Comparison of ENCODE assay signal across 10 mouse cellular contexts in genomic region chr5:145041628-145042027, GRCm38 (mm10). TPM values are rescaled to one million over a fixed set of nuclear protein-coding genes. Genes with fewer than 3 reads are reported as not detected.
DNase-seq lines count a peak whose midpoint lies in the region; ATAC-seq and TF ChIP-seq lines count a peak whose summit lies in the region.
"Had no signal": no experiment of that assay in that cellular context is flagged by ENCODE, and none has a peak within 500 bp of the region (broad histone marks: within the 10 kb centered on the region; RNA-seq: fewer than 3 reads in every experiment).

No protein-coding gene starts in this region.

- 35% methylated on average over 4 of the region's 4 CpGs for WGBS in liver, embryonic 12.5 days (ENCODE audit: insufficient replicate concordance)
- WGBS in liver, embryonic 13.5 days (ENCODE audit: insufficient replicate concordance): 34% methylated on average over 4 of the region's 4 CpGs

- peak; percentile 79 for TF ChIP-seq CTCF in Patski (IDR thresholded peaks at IDR 0.05)

- no peak overlapping the region for H3K9ac ChIP-seq in liver, embryonic 12.5 days
- no peak overlapping the region for H3K9ac ChIP-seq in liver, embryonic 13.5 days

- no peak overlapping the region for H3K4me3 ChIP-seq in liver, embryonic 12.5 days
- no peak overlapping the region for H3K4me3 ChIP-seq in liver, embryonic 13.5 days (replicated peaks)

- no peak overlapping the region for H3K27ac ChIP-seq in liver, embryonic 12.5 days
- no peak overlapping the region for H3K27ac ChIP-seq in liver, embryonic 13.5 days

- ATAC-seq in liver, embryonic 12.5 days: no peak
- no peak for ATAC-seq in Patski
- ATAC-seq in liver, embryonic 13.5 days (ENCODE audit: low read depth): no peak

- POLR2A ChIA-PET in Patski (lab: Charles Lee): interaction anchor here (0.8 kb wide), 1 partner anchor 27 kb away, joined by 7 read pairs; no protein-coding TSS in a partner anchor

- in situ Hi-C loops in Patski (cut with MboI; ENCODE audit: low pct_unique_long_range_greater_than_20kb): no loop called here

- H3K27me3 ChIP-seq in liver, embryonic 12.5 days (replicated peaks): no peaks in the 10 kb centered on the region
- H3K27me3 ChIP-seq in Patski: no peaks in the 10 kb centered on the region
- H3K27me3 ChIP-seq in liver, embryonic 13.5 days: no peaks in the 10 kb centered on the region

- peak; percentile 32 for DNase-seq in adrenal gland, postnatal 14 days
- no peak for DNase-seq in adrenal gland, adult 2 months
- peak; percentile 38 for DNase-seq in liver
- DNase-seq in Patski (ENCODE audit: low read depth, low spot score): no peak
- peak; percentile 9 for DNase-seq in liver, embryonic 13.5 days
- no peak for DNase-seq in yolk sac, embryonic 10.5 days (ENCODE audit: low spot score)
- DNase-seq in layer of hippocampus, adult 9-11 months: no peak

- H3K36me3 ChIP-seq in liver, embryonic 12.5 days: no peaks in the 10 kb centered on the region
- no peaks in the 10 kb centered on the region for H3K36me3 ChIP-seq in liver, embryonic 13.5 days

- H3K4me2 ChIP-seq in liver, embryonic 12.5 days: no peak overlapping the region
- H3K4me2 ChIP-seq in liver, embryonic 13.5 days: no peak overlapping the region

- H3K4me1 ChIP-seq in liver, embryonic 12.5 days: no peaks in the 10 kb centered on the region
- H3K4me1 ChIP-seq in liver, embryonic 13.5 days (replicated peaks): no peaks in the 10 kb centered on the region

- H3K9me3 ChIP-seq in liver, embryonic 12.5 days (replicated peaks): no peaks in the 10 kb centered on the region
- no peaks in the 10 kb centered on the region for H3K9me3 ChIP-seq in liver, embryonic 13.5 days (replicated peaks)

- CTCF ChIA-PET in Patski (lab: Charles Lee): interaction anchor here (1.6 to 1.7 kb wide), 2 partner anchors 17 to 26 kb away, joined by 3 to 6 read pairs; no protein-coding TSS in a partner anchor

RNA-seq across cellular contexts. Expression of gene 1700018F24Rik, which starts 1.2 kb away (rescaled TPM):
- not detected in 2 replicates for total RNA-seq in adrenal gland, postnatal 14 days (2021)
- not detected for total RNA-seq in adrenal gland, adult 2 months (2021)
- polyA plus RNA-seq in adrenal gland, adult 2 months (2012; rRNA removed): not detected in 2 replicates
- polyA plus RNA-seq in liver, embryonic 12.5 days (2016; fragmentation: Nextera tagmentation; extraction: Ambion mirVana): not detected in 2 replicates
- polyA plus RNA-seq in Patski (2021): not detected
- polyA plus RNA-seq in liver, embryonic 13.5 days (2015; fragmentation: Nextera tagmentation; extraction: Ambion mirVana): not detected in 2 replicates
- total RNA-seq: liver, adult 2 months had no signal
- polyA plus RNA-seq: frontal cortex, adult 2 months; liver, adult 2 months had no signal

RNA-seq across cellular contexts. Expression of gene Gm4871, which starts 9.1 kb away (rescaled TPM):
- total RNA-seq in adrenal gland, postnatal 14 days (2021): not detected in 2 replicates
- total RNA-seq in adrenal gland, adult 2 months (2021): not detected
- polyA plus RNA-seq in adrenal gland, adult 2 months (2012; rRNA removed): not detected in 2 replicates
- polyA plus RNA-seq in liver, embryonic 12.5 days (2016; fragmentation: Nextera tagmentation; extraction: Ambion mirVana): not detected in 2 replicates
- not detected for polyA plus RNA-seq in Patski (2021)
- polyA plus RNA-seq in liver, embryonic 13.5 days (2015; fragmentation: Nextera tagmentation; extraction: Ambion mirVana): not detected in 2 replicates
- total RNA-seq: liver, adult 2 months had no signal
- polyA plus RNA-seq: frontal cortex, adult 2 months; liver, adult 2 months had no signal

RNA-seq across cellular contexts. Expression of gene Arpc1a, which starts 42.0 kb away (rescaled TPM):
- total RNA-seq in adrenal gland, postnatal 14 days (2021): 101 and 105 TPM in 2 replicates
- total RNA-seq in adrenal gland, adult 2 months (2021): 100 to 1,000 TPM; 111 to 129 TPM
- 70.9 and 78.6 TPM in 2 replicates for polyA plus RNA-seq in adrenal gland, adult 2 months (2012; rRNA removed)
- polyA plus RNA-seq in liver, embryonic 12.5 days (2016; fragmentation: Nextera tagmentation; extraction: Ambion mirVana): 74.5 and 75.5 TPM in 2 replicates
- 164 TPM for polyA plus RNA-seq in Patski (2021)
- polyA plus RNA-seq in liver, embryonic 13.5 days (2015; fragmentation: Nextera tagmentation; extraction: Ambion mirVana): 65.3 and 65.8 TPM in 2 replicates

RNA-seq across cellular contexts. Expression of gene Kpna7, which starts 42.2 kb away (rescaled TPM):
- not detected in 2 replicates for total RNA-seq in adrenal gland, postnatal 14 days (2021)
- not detected for total RNA-seq in adrenal gland, adult 2 months (2021)
- not detected in 2 replicates for polyA plus RNA-seq in adrenal gland, adult 2 months (2012; rRNA removed)
- polyA plus RNA-seq in liver, embryonic 12.5 days (2016; fragmentation: Nextera tagmentation; extraction: Ambion mirVana): 0.05 TPM in 2 replicates
- 0.21 TPM for polyA plus RNA-seq in Patski (2021)
- 0.05 and 0.06 TPM in 2 replicates for polyA plus RNA-seq in liver, embryonic 13.5 days (2015; fragmentation: Nextera tagmentation; extraction: Ambion mirVana)
- total RNA-seq: liver, adult 2 months had no signal
- polyA plus RNA-seq: frontal cortex, adult 2 months; liver, adult 2 months had no signal

Comparison
In these comparisons a context has a peak if more than half of its experiments do, and no peak if none do; other contexts are left out.
1. DNase-seq: peak in adrenal gland, postnatal 14 days (single experiment), liver (single experiment) and liver, embryonic 13.5 days (single experiment); none in adrenal gland, adult 2 months (single experiment), Patski (single experiment), yolk sac, embryonic 10.5 days (single experiment) and layer of hippocampus, adult 9-11 months (single experiment).